Comparison of ENCODE assay signal across 8 mouse cellular contexts in the genomic region with DNA sequence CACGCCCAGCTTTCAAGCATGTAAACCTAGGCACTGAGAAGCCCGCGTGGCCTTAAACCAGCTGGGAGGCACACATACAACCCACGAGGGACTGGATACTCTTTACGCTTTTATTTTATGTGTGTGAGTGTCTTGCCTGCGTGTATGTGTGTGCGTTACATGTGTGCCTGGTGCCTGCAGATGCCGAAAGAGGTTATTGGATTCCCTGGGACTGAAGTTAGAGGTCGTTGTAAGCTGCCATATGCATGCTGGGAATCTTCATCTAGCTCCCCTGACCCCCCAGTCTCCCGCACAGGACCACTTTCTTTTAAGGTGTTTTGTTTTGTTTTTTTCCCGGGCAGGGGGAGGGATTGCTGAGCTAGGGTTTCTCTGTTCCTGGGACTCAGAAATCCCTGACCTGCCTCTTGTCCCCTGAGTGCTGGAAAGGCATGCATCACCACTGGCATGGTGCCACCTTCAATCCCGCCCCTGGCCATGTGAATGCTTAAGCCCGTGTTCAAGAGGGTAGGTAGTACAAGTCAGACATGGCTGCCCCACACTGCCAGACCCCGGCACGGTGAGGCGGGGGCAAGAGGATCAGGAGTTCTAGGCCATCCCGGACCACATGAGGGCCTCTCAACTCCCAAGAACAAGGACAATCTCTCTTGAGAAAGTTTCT. TPM values are rescaled to one million over a fixed set of nuclear protein-coding genes. Genes with fewer than 3 reads are reported as not detected.
DNase-seq lines count a peak whose midpoint lies in the region; ATAC-seq and TF ChIP-seq lines count a peak whose summit lies in the region.

No protein-coding gene starts in this region.

- intact Hi-C loops in heart, postnatal 25 days (cut with DNase I) = loop anchor here (2.0 kb wide), 1 partner anchor 23 kb away; no protein-coding TSS in a partner anchor

- H3K4me3 ChIP-seq in forebrain, embryonic 10.5 days = peak overlapping the region; percentile 82
- H3K4me3 ChIP-seq in forebrain, postnatal 0 days (ENCODE audit: low read depth, low read length) = no peak overlapping the region
- peak overlapping the region; percentile 70 for H3K4me3 ChIP-seq in embryonic fibroblast, embryonic 13.5 days (ENCODE audit: insufficient read depth, low read length)
- H3K4me3 ChIP-seq in limb, embryonic 11.5 days (ENCODE audit: low read depth, low read length) = peak overlapping the region; percentile 77
- peak overlapping the region; percentile 46; the same call in 1 of the 2 replicates for H3K4me3 ChIP-seq in midbrain, embryonic 15.5 days

- no peaks in the 10 kb centered on the region for H3K27me3 ChIP-seq in forebrain, embryonic 10.5 days (ENCODE audit: poor library complexity, severe bottlenecking)
- peaks cover 3% of the 10 kb centered on the region for H3K27me3 ChIP-seq in forebrain, postnatal 0 days (ENCODE audit: insufficient read depth, low read length)
- no peaks in the 10 kb centered on the region for H3K27me3 ChIP-seq in limb, embryonic 11.5 days (ENCODE audit: control insufficient read depth, insufficient read depth, low read length)
- 0 out of 2 replicates have a peak, but pooled peaks cover 8% of the 10 kb centered on the region for H3K27me3 ChIP-seq in midbrain, embryonic 15.5 days (replicated peaks)

- peak overlapping the region; percentile 91 for H3K27ac ChIP-seq in forebrain, embryonic 10.5 days
- H3K27ac ChIP-seq in forebrain, postnatal 0 days (ENCODE audit: low read depth, low read length) = no peak overlapping the region
- H3K27ac ChIP-seq in embryonic fibroblast, embryonic 13.5 days (ENCODE audit: insufficient read depth, low read length) = peak overlapping the region; percentile 67
- H3K27ac ChIP-seq in limb, embryonic 11.5 days (replicated peaks; ENCODE audit: low read depth, low read length) = no peak overlapping the region
- H3K27ac ChIP-seq in midbrain, embryonic 15.5 days = no peak overlapping the region

- no peak for DNase-seq in forebrain, embryonic 10.5 days (ENCODE audit: extremely low spot score, low spot score)
- DNase-seq in forebrain, postnatal 0 days = no peak
- peak; percentile 31 for DNase-seq in heart, postnatal 25 days (ENCODE audit: low spot score)
- DNase-seq in limb, embryonic 11.5 days (ENCODE audit: low spot score) = peak; percentile 25
- DNase-seq in layer of hippocampus, adult 8-10 months (ENCODE audit: low spot score in 2 of 2) = no peak
- DNase-seq in right cerebral cortex, postnatal 36 days (ENCODE audit: low spot score in 2 of 2) = no peak

- H3K9ac ChIP-seq in forebrain, postnatal 0 days = no peak overlapping the region
- peak overlapping the region; percentile 51 for H3K9ac ChIP-seq in limb, embryonic 11.5 days (ENCODE audit: low read length)
- 0 out of 2 replicates have a peak overlapping the region, but pooled peaks have one; percentile 8 for H3K9ac ChIP-seq in midbrain, embryonic 15.5 days

- peaks cover 47% of the 10 kb centered on the region for H3K4me1 ChIP-seq in forebrain, embryonic 10.5 days
- H3K4me1 ChIP-seq in forebrain, postnatal 0 days (ENCODE audit: insufficient read depth) = no peaks in the 10 kb centered on the region; the same call in 1 of the 2 replicates
- no peaks in the 10 kb centered on the region for H3K4me1 ChIP-seq in embryonic fibroblast, embryonic 13.5 days (ENCODE audit: control insufficient read depth, insufficient read depth, low read length)
- H3K4me1 ChIP-seq in limb, embryonic 11.5 days (ENCODE audit: control insufficient read depth, insufficient read depth, low read length) = peaks cover 22% of the 10 kb centered on the region
- H3K4me1 ChIP-seq in midbrain, embryonic 15.5 days = peaks cover 38% of the 10 kb centered on the region

- TF ChIP-seq POLR2A in embryonic fibroblast, embryonic 13.5 days (IDR thresholded peaks at IDR 0.05; ENCODE audit: low read depth, low read length) = no peak; the same call in 1 of the 2 replicates

- 54% methylated on average over 17 of the region's 17 CpGs for WGBS in forebrain, embryonic 10.5 days
- WGBS in forebrain, postnatal 0 days = 41% methylated on average over 17 of the region's 17 CpGs
- 44% methylated on average over 17 of the region's 17 CpGs for WGBS in limb, embryonic 11.5 days
- WGBS in midbrain, embryonic 15.5 days = 37% methylated on average over 17 of the region's 17 CpGs

- no peak for TF ChIP-seq CTCF in forebrain, postnatal 0 days (IDR thresholded peaks at IDR 0.05; ENCODE audit: low read depth)
- no peak for TF ChIP-seq CTCF in embryonic fibroblast, embryonic 13.5 days (IDR thresholded peaks at IDR 0.05; ENCODE audit: borderline replicate concordance, insufficient read depth, low read length)

- no peak for ATAC-seq in forebrain, postnatal 0 days
- ATAC-seq in limb, embryonic 11.5 days (ENCODE audit: insufficient number of reproducible peaks, low FRiP score, low TSS enrichment, low read depth) = no peak
- no peak for ATAC-seq in midbrain, embryonic 15.5 days (replicated peaks)

- peaks cover 43% of the 10 kb centered on the region for H3K36me3 ChIP-seq in forebrain, embryonic 10.5 days (replicated peaks)
- no peaks in the 10 kb centered on the region for H3K36me3 ChIP-seq in forebrain, postnatal 0 days (ENCODE audit: insufficient read depth)
- 0 out of 2 replicates have a peak, but pooled peaks cover 1% of the 10 kb centered on the region for H3K36me3 ChIP-seq in limb, embryonic 11.5 days (ENCODE audit: control insufficient read depth, insufficient read depth, low read length)
- H3K36me3 ChIP-seq in midbrain, embryonic 15.5 days (replicated peaks) = no peaks in the 10 kb centered on the region

- H3K9me3 ChIP-seq in forebrain, embryonic 10.5 days = no peaks in the 10 kb centered on the region
- H3K9me3 ChIP-seq in forebrain, postnatal 0 days (ENCODE audit: low read length) = no peaks in the 10 kb centered on the region
- no peaks in the 10 kb centered on the region for H3K9me3 ChIP-seq in limb, embryonic 11.5 days (ENCODE audit: control insufficient read depth, low read length)
- H3K9me3 ChIP-seq in midbrain, embryonic 15.5 days = no peaks in the 10 kb centered on the region

- H3K4me2 ChIP-seq in forebrain, postnatal 0 days (ENCODE audit: low read depth) = no peak overlapping the region
- peak overlapping the region; percentile 99 for H3K4me2 ChIP-seq in limb, embryonic 11.5 days (ENCODE audit: low read depth, severe bottlenecking)
- peak overlapping the region; percentile 91 for H3K4me2 ChIP-seq in midbrain, embryonic 15.5 days

RNA-seq across cellular contexts. Expression of gene Slc1a5, which starts 2.7 kb away (rescaled TPM):
- polyA plus RNA-seq in forebrain, embryonic 10.5 days (2016; fragmentation: Nextera tagmentation; extraction: Ambion mirVana) = 44.3 and 46.2 TPM in 2 replicates
- 6.3 and 9.3 TPM in 2 replicates for total RNA-seq in forebrain, postnatal 0 days (2014; rRNA removed)
- 7.2 and 7.5 TPM in 2 replicates for polyA plus RNA-seq in forebrain, postnatal 0 days (2015; fragmentation: Nextera tagmentation; extraction: Ambion mirVana)
- polyA plus RNA-seq in embryonic fibroblast, embryonic 13.5 days (2011; ENCODE audit: insufficient read length, low read depth, missing spikeins) = 47.9 and 74.5 TPM in 2 replicates
- total RNA-seq in heart, postnatal 25 days (2021) = 10 to 100 TPM; 18.5 to 22.8 TPM
- 28.5 and 30.9 TPM in 2 replicates for polyA plus RNA-seq in limb, embryonic 11.5 days (2014; fragmentation: Nextera tagmentation; extraction: Ambion mirVana)
- polyA plus RNA-seq in midbrain, embryonic 15.5 days (2015; fragmentation: Nextera tagmentation; extraction: Ambion mirVana) = 12.4 and 14.3 TPM in 2 replicates
- 10 to 100 TPM in 1 of 4 experiments, 1 to 10 TPM in 3; 2.5 to 11.0 (median 5.5) TPM for total RNA-seq in layer of hippocampus, adult 8-10 months (2022)

RNA-seq across cellular contexts. Expression of gene Strn4, which starts 31.8 kb away (rescaled TPM):
- polyA plus RNA-seq in forebrain, embryonic 10.5 days (2016; fragmentation: Nextera tagmentation; extraction: Ambion mirVana) = 120 and 122 TPM in 2 replicates
- 240 and 243 TPM in 2 replicates for total RNA-seq in forebrain, postnatal 0 days (2014; rRNA removed)
- 168 and 169 TPM in 2 replicates for polyA plus RNA-seq in forebrain, postnatal 0 days (2015; fragmentation: Nextera tagmentation; extraction: Ambion mirVana)
- 58.4 and 67.1 TPM in 2 replicates for polyA plus RNA-seq in embryonic fibroblast, embryonic 13.5 days (2011; ENCODE audit: insufficient read length, low read depth, missing spikeins)
- 10 to 100 TPM; 54.8 to 65.5 TPM for total RNA-seq in heart, postnatal 25 days (2021)
- 125 and 128 TPM in 2 replicates for polyA plus RNA-seq in limb, embryonic 11.5 days (2014; fragmentation: Nextera tagmentation; extraction: Ambion mirVana)
- 205 and 227 TPM in 2 replicates for polyA plus RNA-seq in midbrain, embryonic 15.5 days (2015; fragmentation: Nextera tagmentation; extraction: Ambion mirVana)
- 100 to 1,000 TPM; 261 to 298 (median 279) TPM for total RNA-seq in layer of hippocampus, adult 8-10 months (2022)

RNA-seq across cellular contexts. Expression of gene Fkrp, which starts 32.6 kb away (rescaled TPM):
- polyA plus RNA-seq in forebrain, embryonic 10.5 days (2016; fragmentation: Nextera tagmentation; extraction: Ambion mirVana) = 26.3 and 27.2 TPM in 2 replicates
- total RNA-seq in forebrain, postnatal 0 days (2014; rRNA removed) = 40.0 and 54.6 TPM in 2 replicates
- 31.7 and 37.8 TPM in 2 replicates for polyA plus RNA-seq in forebrain, postnatal 0 days (2015; fragmentation: Nextera tagmentation; extraction: Ambion mirVana)
- polyA plus RNA-seq in embryonic fibroblast, embryonic 13.5 days (2011; ENCODE audit: insufficient read length, low read depth, missing spikeins) = 21.0 and 25.2 TPM in 2 replicates
- 10 to 100 TPM; 46.2 to 48.0 TPM for total RNA-seq in heart, postnatal 25 days (2021)
- polyA plus RNA-seq in limb, embryonic 11.5 days (2014; fragmentation: Nextera tagmentation; extraction: Ambion mirVana) = 25.4 and 29.3 TPM in 2 replicates
- 51.9 and 55.1 TPM in 2 replicates for polyA plus RNA-seq in midbrain, embryonic 15.5 days (2015; fragmentation: Nextera tagmentation; extraction: Ambion mirVana)
- total RNA-seq in layer of hippocampus, adult 8-10 months (2022) = 10 to 100 TPM; 45.2 to 50.7 (median 45.8) TPM

RNA-seq across cellular contexts. Expression of gene Ap2s1, which starts 45.7 kb away (rescaled TPM):
- polyA plus RNA-seq in forebrain, embryonic 10.5 days (2016; fragmentation: Nextera tagmentation; extraction: Ambion mirVana) = 249 and 254 TPM in 2 replicates
- total RNA-seq in forebrain, postnatal 0 days (2014; rRNA removed) = 519 and 565 TPM in 2 replicates
- 566 and 578 TPM in 2 replicates for polyA plus RNA-seq in forebrain, postnatal 0 days (2015; fragmentation: Nextera tagmentation; extraction: Ambion mirVana)
- 118 and 124 TPM in 2 replicates for polyA plus RNA-seq in embryonic fibroblast, embryonic 13.5 days (2011; ENCODE audit: insufficient read length, low read depth, missing spikeins)
- 10 to 100 TPM; 80.9 to 87.9 TPM for total RNA-seq in heart, postnatal 25 days (2021)
- polyA plus RNA-seq in limb, embryonic 11.5 days (2014; fragmentation: Nextera tagmentation; extraction: Ambion mirVana) = 261 and 266 TPM in 2 replicates
- polyA plus RNA-seq in midbrain, embryonic 15.5 days (2015; fragmentation: Nextera tagmentation; extraction: Ambion mirVana) = 452 and 465 TPM in 2 replicates
- 100 to 1,000 TPM; 243 to 255 (median 246) TPM for total RNA-seq in layer of hippocampus, adult 8-10 months (2022)

RNA-seq across cellular contexts. Expression of gene Prkd2, which starts 58.8 kb away (rescaled TPM):
- 9.6 and 10.7 TPM in 2 replicates for polyA plus RNA-seq in forebrain, embryonic 10.5 days (2016; fragmentation: Nextera tagmentation; extraction: Ambion mirVana)
- 2.9 and 3.9 TPM in 2 replicates for total RNA-seq in forebrain, postnatal 0 days (2014; rRNA removed)
- 2.7 and 4.0 TPM in 2 replicates for polyA plus RNA-seq in forebrain, postnatal 0 days (2015; fragmentation: Nextera tagmentation; extraction: Ambion mirVana)
- polyA plus RNA-seq in embryonic fibroblast, embryonic 13.5 days (2011; ENCODE audit: insufficient read length, low read depth, missing spikeins) = 17.2 and 17.8 TPM in 2 replicates
- 10 to 100 TPM; 18.0 to 22.9 TPM for total RNA-seq in heart, postnatal 25 days (2021)
- polyA plus RNA-seq in limb, embryonic 11.5 days (2014; fragmentation: Nextera tagmentation; extraction: Ambion mirVana) = 16.6 and 16.8 TPM in 2 replicates
- polyA plus RNA-seq in midbrain, embryonic 15.5 days (2015; fragmentation: Nextera tagmentation; extraction: Ambion mirVana) = 6.7 TPM in 2 replicates
- 1 to 10 TPM; 5.6 to 7.8 (median 6.6) TPM for total RNA-seq in layer of hippocampus, adult 8-10 months (2022)

Comparison
In these comparisons a context has a peak if more than half of its experiments do, and no peak if none do; other contexts are left out.
1. H3K27ac ChIP-seq: peak in forebrain, embryonic 10.5 days (single experiment) and embryonic fibroblast, embryonic 13.5 days (single experiment); none in forebrain, postnatal 0 days (single experiment), limb, embryonic 11.5 days (single experiment) and midbrain, embryonic 15.5 days (single experiment).
2. DNase-seq: peak in heart, postnatal 25 days (single experiment) and limb, embryonic 11.5 days (single experiment); none in forebrain, embryonic 10.5 days (single experiment), forebrain, postnatal 0 days (single experiment), layer of hippocampus, adult 8-10 months (0 of 2) and right cerebral cortex, postnatal 36 days (0 of 2).